Mouse (Mus musculus) forebrain, postnatal 0 days (tissue): ENCODE measurements at regions not wholly inside any gene's neighbourhood (a gene's known extent, or its start where the extent isn't known, plus 50 kb on each side); places are given as distances from the start of the nearest gene placed in this dataset.
A peak's percentile ranks its signal among the peaks of the same experiment; 100 is the strongest.

Experiments
- ATAC-seq: fragments of 200-750 bp; cut with Nextera tagmentation; 2 replicates; pipeline ENCODE4 v1.8.0; 2017; ENCODE audit warnings: mild to moderate bottlenecking, moderate library complexity
- DNase-seq: peaks from one replicate; pipeline ENCODE4 v3.0.0-alpha.2; 2015
- H3K27ac ChIP-seq: fragments of 300-500 bp; sonication (generic); 2 replicates; pipeline ENCODE4 v1.5.1; 2014; ENCODE audit warnings: low read depth, mild to moderate bottlenecking, antibody characterized with exemption, low read length, moderate library complexity, mixed read lengths
- H3K27me3 ChIP-seq: fragments of 300-500 bp; sonication (generic); 2 replicates; pipeline ENCODE4 v1.6.1; 2014; ENCODE audit warnings: mild to moderate bottlenecking, low read length, mixed read lengths; ENCODE audit not compliant: insufficient read depth
- H3K36me3 ChIP-seq: fragments of 300-500 bp; sonication (generic); 2 replicates; pipeline ENCODE4 v1.6.1; 2014; ENCODE audit warnings: mild to moderate bottlenecking, moderate library complexity; ENCODE audit not compliant: insufficient read depth
- H3K4me1 ChIP-seq: fragments of 300-500 bp; sonication (generic); 2 replicates; pipeline ENCODE4 v1.6.1; 2014; ENCODE audit warnings: antibody characterized with exemption; ENCODE audit not compliant: insufficient read depth
- H3K4me2 ChIP-seq: fragments of 300-500 bp; sonication (generic); 2 replicates; pipeline ENCODE4 v1.6.1; 2014; ENCODE audit warnings: low read depth, mild to moderate bottlenecking, moderate library complexity
- H3K4me3 ChIP-seq: fragments of 300-500 bp; sonication (generic); 2 replicates; pipeline ENCODE4 v1.5.1; 2014; ENCODE audit warnings: low read depth, low read length, mixed read lengths
- H3K9ac ChIP-seq: fragments of 300-500 bp; sonication (generic); 2 replicates; pipeline ENCODE4 v1.6.1; 2014; ENCODE audit warnings: mild to moderate bottlenecking
- H3K9me3 ChIP-seq: fragments of 300-500 bp; sonication (generic); 2 replicates; pipeline ENCODE4 v1.6.1; 2016; ENCODE audit warnings: low read length
- CTCF ChIP-seq: sonication (generic); IDR thresholded peaks from 2 replicates; pipeline ENCODE4 v1.5.1; 2016; ENCODE audit warnings: antibody characterized with exemption, control low read depth, low read depth
- WGBS: fragments of 180-500 bp; shearing (Covaris S2); extraction: QIAGEN DNeasy Blood & Tissue Kit; methylation state at CpG from one replicate; pipeline ENCODE4 v1.1.7; 2014; 5-methylcytosine and 5-hydroxymethylcytosine counted together

DNA sequence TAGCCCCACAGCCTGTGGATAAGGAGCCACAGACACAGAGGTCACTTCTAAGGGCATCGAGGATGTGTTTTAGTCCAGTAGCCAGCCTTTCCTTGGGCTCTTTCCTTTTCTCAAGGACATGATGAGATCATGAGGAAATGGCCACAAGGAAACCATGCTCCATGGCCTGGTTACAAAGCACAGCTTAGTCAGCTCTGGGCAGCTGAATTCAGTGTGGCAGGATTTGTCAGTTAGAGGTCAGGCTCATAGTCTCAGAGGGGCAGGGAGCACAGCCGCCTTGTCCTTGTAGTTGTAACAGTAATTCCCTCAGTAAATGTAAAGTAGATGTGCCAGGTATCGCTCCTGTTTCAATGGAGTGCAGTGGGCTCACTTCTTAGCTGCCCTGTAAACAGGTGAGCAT is 111.7 kb upstream of the Vangl1 start:
- TF ChIP-seq CTCF, result no peak
- no peak for ATAC-seq

DNA sequence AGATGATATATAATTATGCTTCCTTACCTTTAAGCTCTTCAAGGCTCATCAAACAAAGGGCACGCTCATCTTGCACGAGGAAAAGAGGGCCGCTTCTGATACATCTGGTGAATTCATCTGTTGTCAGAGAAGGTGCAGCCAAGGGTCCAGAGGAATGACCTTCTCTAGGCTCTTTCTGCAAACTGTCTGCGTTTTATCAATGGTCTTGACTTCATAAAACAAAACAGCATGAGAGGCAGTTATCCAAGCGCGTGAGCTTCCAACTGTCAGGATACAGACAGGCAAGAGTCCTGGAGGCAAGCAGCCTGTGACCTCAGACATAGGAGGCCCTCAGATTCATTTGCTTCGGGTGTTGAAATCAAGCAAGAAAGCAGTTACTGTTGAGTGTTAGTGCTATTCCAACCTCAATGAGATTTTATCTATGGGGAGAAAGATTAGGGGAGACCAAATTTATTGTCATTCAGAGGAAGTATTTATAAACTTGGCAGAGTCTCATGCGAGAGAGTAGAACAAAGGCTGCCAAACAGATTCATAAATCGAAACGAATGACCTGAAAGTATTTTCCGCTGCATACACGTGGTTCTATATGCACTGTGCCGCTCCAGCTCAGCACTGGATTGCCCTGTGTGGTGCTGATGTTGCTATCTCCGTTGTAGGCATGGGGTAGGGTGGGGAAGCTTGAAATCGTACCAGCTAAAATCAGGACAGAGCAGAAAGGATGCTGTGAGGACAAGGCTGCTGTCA is 107.2 kb upstream of the Vangl1 start:
- DNase-seq, result no peak
- no peak overlapping the region for H3K9ac ChIP-seq
- ATAC-seq, result no peak
- no peaks in the 10 kb centered on the region for H3K9me3 ChIP-seq
- H3K4me2 ChIP-seq, result no peak overlapping the region
- no peak for TF ChIP-seq CTCF
- H3K4me3 ChIP-seq, result no peak overlapping the region
- no peaks in the 10 kb centered on the region for H3K4me1 ChIP-seq
- H3K27me3 ChIP-seq, result no peaks in the 10 kb centered on the region
- no peaks in the 10 kb centered on the region for H3K36me3 ChIP-seq
- WGBS, result 66% methylated on average over 15 of the region's 15 CpGs
- no peak overlapping the region for H3K27ac ChIP-seq

More for the DNA sequence above, 111.7 kb upstream of the Vangl1 start:
- H3K9ac ChIP-seq, result no peak overlapping the region
- H3K27me3 ChIP-seq, result no peaks in the 10 kb centered on the region
- no peaks in the 10 kb centered on the region for H3K9me3 ChIP-seq
- DNase-seq, result no peak
- 83% methylated on average over 3 of the region's 3 CpGs for whole genome bisulfite sequencing
- no peaks in the 10 kb centered on the region for H3K36me3 ChIP-seq
- no peak overlapping the region for H3K27ac ChIP-seq
- no peak overlapping the region for H3K4me2 ChIP-seq
- no peaks in the 10 kb centered on the region for H3K4me1 ChIP-seq
- no peak overlapping the region for H3K4me3 ChIP-seq

DNA sequence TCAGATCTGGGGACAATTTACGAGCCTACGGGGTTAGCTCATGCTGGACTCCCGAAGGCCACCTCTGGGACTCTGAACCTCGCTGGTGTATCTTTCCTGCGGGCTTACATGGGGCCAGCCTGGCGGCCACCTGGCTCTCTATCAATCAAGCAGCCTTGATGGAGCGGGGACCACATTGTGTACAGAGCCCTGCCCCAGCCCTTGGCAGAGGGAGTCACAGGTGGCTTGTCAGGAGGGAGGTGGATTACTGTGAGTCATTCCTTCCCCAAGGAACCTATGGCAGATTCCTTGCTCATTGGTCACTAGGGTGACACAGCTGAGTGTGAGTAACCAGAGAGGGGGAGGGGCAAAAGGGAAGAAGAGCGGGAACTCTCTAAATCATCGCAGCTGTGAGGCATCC is 105.8 kb upstream of the Vangl1 start:
- DNase-seq (no peak), ATAC-seq (no peak)
- Histone ChIP-seq H3K4me3 (no peak overlapping the region), H3K27ac (no peak overlapping the region), H3K36me3 (no peaks in the 10 kb centered on the region), H3K27me3 (no peaks in the 10 kb centered on the region), H3K9ac (no peak overlapping the region), H3K4me1 (no peaks in the 10 kb centered on the region), H3K9me3 (no peaks in the 10 kb centered on the region), H3K4me2 (no peak overlapping the region)
- no peak for TF ChIP-seq CTCF
- WGBS, result 84% methylated on average over 9 of the region's 9 CpGs

DNA sequence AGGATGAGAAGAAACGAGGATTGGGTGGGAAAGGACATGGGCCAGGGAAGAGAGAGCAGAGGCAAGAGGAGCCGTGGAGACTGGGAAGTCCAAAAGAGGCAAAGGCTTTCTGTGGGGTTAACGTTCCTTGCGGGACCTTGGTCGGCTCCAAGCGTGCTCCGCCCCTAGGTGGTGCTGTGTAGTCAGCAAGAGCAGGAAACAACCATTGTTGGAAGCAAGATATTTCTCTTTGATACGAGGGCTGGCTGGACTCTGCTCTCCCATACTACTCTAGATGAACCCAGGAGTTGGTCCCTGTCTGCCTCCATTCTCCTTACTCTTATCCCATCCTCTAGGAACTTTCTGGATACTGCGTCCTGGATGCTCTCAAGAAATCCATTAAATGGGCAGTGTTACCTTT is 105.3 kb upstream of the Vangl1 start:
- Histone ChIP-seq H3K27me3 (no peaks in the 10 kb centered on the region), H3K4me2 (no peak overlapping the region), H3K4me1 (no peaks in the 10 kb centered on the region), H3K4me3 (no peak overlapping the region), H3K36me3 (no peaks in the 10 kb centered on the region), H3K9ac (no peak overlapping the region), H3K27ac (no peak overlapping the region), H3K9me3 (no peaks in the 10 kb centered on the region)
- peak; percentile 49 for DNase-seq
- ATAC-seq, result no peak
- 28% methylated on average over 9 of the region's 9 CpGs for WGBS
- TF ChIP-seq CTCF, result peak; percentile 72

DNA sequence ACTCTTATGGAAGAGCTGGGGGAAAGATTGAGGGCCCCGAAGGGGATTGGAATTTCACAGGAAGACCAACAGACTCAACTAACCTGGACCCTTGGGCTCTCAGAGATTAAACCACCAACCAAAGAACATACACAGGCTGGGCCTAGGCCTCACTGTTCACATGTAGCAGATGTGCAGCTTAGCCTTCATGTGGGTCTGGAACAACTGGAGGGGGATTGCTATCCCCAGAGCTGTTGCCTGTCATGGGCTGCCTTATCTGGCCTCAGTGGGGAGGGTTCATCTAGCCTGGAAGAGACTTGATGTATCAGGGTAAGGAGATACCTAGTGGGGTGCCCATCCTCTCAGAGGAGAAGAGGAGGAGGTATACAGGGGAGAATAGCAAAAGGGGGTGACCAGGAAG is 103.2 kb upstream of the Vangl1 start:
- WGBS, result 88% methylated on average over 1 of the region's 1 CpGs
- Histone ChIP-seq H3K9me3 (no peaks in the 10 kb centered on the region), H3K4me1 (no peaks in the 10 kb centered on the region), H3K27ac (no peak overlapping the region), H3K4me2 (no peak overlapping the region), H3K9ac (no peak overlapping the region), H3K27me3 (no peaks in the 10 kb centered on the region), H3K36me3 (no peaks in the 10 kb centered on the region), H3K4me3 (no peak overlapping the region)
- no peak for DNase-seq
- no peak for TF ChIP-seq CTCF
- ATAC-seq, result no peak

DNA sequence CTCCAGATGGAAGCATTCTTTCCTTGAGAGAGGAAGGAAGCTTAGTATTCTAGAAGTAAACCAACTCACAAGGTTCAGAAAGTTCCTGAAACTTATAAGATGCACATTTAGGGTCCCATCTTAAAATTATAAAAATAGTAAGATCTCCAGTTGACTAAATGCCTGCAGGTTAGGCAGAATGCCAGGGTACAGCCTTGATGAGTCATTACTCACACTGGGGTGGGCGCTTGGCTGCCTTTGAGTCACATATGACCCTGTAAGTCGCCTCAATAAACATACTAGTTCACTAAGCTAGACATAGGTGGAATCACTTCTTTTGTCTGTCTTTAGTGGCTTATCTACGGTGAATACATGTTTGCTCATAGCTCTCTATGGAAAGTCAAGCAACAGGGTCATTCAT is 87.9 kb upstream of the Vangl1 start:
- no peak overlapping the region for H3K27ac ChIP-seq
- DNase-seq (no peak), ATAC-seq (no peak)
- no peak for TF ChIP-seq CTCF
- H3K9ac ChIP-seq, result no peak overlapping the region
- H3K27me3 ChIP-seq, result no peaks in the 10 kb centered on the region
- H3K9me3 ChIP-seq, result 0 out of 2 replicates have a peak, but pooled peaks cover 6% of the 10 kb centered on the region
- no peaks in the 10 kb centered on the region for H3K36me3 ChIP-seq
- no peaks in the 10 kb centered on the region for H3K4me1 ChIP-seq
- H3K4me2 ChIP-seq, result no peak overlapping the region
- WGBS, result 91% methylated on average over 3 of the region's 3 CpGs
- H3K4me3 ChIP-seq, result no peak overlapping the region

DNA sequence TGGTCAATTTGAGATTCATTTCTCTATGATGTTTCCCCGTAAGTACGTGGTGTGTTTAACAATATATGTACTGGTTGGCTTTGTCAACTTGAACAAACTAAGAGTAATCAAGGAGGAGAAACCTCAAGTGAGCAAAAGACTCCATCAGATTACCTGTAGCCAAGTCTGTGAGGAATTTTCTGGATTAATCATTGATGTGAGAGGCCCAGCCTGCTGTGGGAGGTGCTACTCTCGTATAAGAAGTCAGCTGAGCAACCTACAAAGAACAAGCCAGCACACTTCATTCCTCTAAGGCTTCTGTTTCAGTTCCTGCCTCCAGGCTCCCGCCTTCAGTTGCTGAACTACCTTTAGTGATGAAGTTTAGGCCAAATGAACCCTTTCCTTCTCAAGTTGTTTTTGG is 77.5 kb upstream of the Vangl1 start:
- Histone ChIP-seq H3K9me3 (no peaks in the 10 kb centered on the region), H3K4me2 (no peak overlapping the region), H3K4me1 (no peaks in the 10 kb centered on the region), H3K4me3 (no peak overlapping the region), H3K27ac (no peak overlapping the region), H3K36me3 (no peaks in the 10 kb centered on the region), H3K9ac (no peak overlapping the region), H3K27me3 (no peaks in the 10 kb centered on the region)
- no peak for ATAC-seq
- TF ChIP-seq CTCF, result no peak
- 85% methylated on average over 4 of the region's 4 CpGs for WGBS
- DNase-seq, result no peak
